Mouse (Mus musculus): ENCODE results near the gene Ckm.

- TF ChIP-seq CTCF (IDR thresholded peaks at IDR 0.05; ENCODE audit: low read depth) (no peak), EP300 (optimal IDR thresholded peaks at IDR 0.05) (no peak)
Observed at GRCm38 (mm10) chr7:19466602-19467145, 62.1 kb downstream of the Ckm start.

Measured in stomach, postnatal 0 days (tissue).